Mouse (Mus musculus) myocyte (in vitro differentiated cells): ENCODE results near the gene Dhx16. TPM values are rescaled to one million over a fixed set of nuclear protein-coding genes. Genes with fewer than 3 reads are reported as not detected.

Experiments
- H3K27me3 ChIP-seq: one replicate; pipeline ENCODE4 v1.6.1; 2011; ENCODE audit not compliant: control insufficient read depth, insufficient read depth, insufficient read length
- H3K36me3 ChIP-seq: one replicate; pipeline ENCODE4 v1.6.1; 2011; ENCODE audit not compliant: control insufficient read depth, insufficient read depth
- H3K4me2 ChIP-seq: one replicate; pipeline ENCODE4 v1.6.1; 2011; ENCODE audit warnings: low read depth, control low read depth
- H3K4me3 ChIP-seq: one replicate; pipeline ENCODE4 v1.5.1; 2011; ENCODE audit warnings: mild to moderate bottlenecking, control low read depth, moderate library complexity
- H3K79me2 ChIP-seq: one replicate; pipeline ENCODE4 v1.6.1; 2011; ENCODE audit not compliant: control insufficient read depth, insufficient read depth
- H3ac ChIP-seq: one replicate; pipeline ENCODE4 v1.6.1; 2011; ENCODE audit not compliant: control insufficient read depth, insufficient read length
- CEBPB ChIP-seq: IDR thresholded peaks from 2 replicates; pipeline ENCODE4 v1.6.1; 2011; ENCODE audit warnings: mild to moderate bottlenecking, moderate library complexity; ENCODE audit not compliant: poor library complexity, insufficient read depth, severe bottlenecking
- E2F4 ChIP-seq: IDR thresholded peaks from one replicate; pipeline ENCODE4 v1.6.1; 2011; ENCODE audit warnings: mild to moderate bottlenecking, control low read depth, moderate library complexity; ENCODE audit not compliant: insufficient read depth
- MAX ChIP-seq: IDR thresholded peaks from one replicate; pipeline ENCODE4 v1.6.1; 2011; ENCODE audit warnings: low read depth, mild to moderate bottlenecking, control low read depth
- MYOD1 ChIP-seq, 3 experiments: IDR thresholded peaks; one replicate each; pipeline ENCODE4 v1.6.1; 2011; ENCODE audit warnings: control low read depth in 2 of 3, low read depth in 2 of 3, mild to moderate bottlenecking in 2 of 3, moderate library complexity in 1 of 3; ENCODE audit not compliant: insufficient read length in 2 of 3, control insufficient read depth in 1 of 3
- MYOG ChIP-seq, 3 experiments: IDR thresholded peaks; one replicate each; pipeline ENCODE4 v1.6.1; 2011; ENCODE audit warnings: control low read depth in 2 of 3, low read depth in 2 of 3, mild to moderate bottlenecking in 2 of 3; ENCODE audit not compliant: insufficient read length in 2 of 3, control insufficient read depth in 1 of 3, insufficient read depth in 1 of 3
- POLR2A ChIP-seq: IDR thresholded peaks from one replicate; pipeline ENCODE4 v1.6.1; 2011; ENCODE audit warnings: low read depth, mild to moderate bottlenecking, control low read depth, moderate library complexity; ENCODE audit not compliant: insufficient read length
- POLR2AphosphoS2 ChIP-seq: IDR thresholded peaks from one replicate; pipeline ENCODE4 v1.6.1; 2011; ENCODE audit warnings: low read depth, control low read depth; ENCODE audit not compliant: insufficient read length
- REST ChIP-seq: IDR thresholded peaks from one replicate; pipeline ENCODE4 v1.6.1; 2011; ENCODE audit warnings: mild to moderate bottlenecking, control low read depth, moderate library complexity; ENCODE audit not compliant: insufficient read depth, insufficient read length
- SRF ChIP-seq: IDR thresholded peaks from one replicate; pipeline ENCODE4 v1.6.1; 2011; ENCODE audit warnings: low read depth; ENCODE audit not compliant: control insufficient read depth, insufficient read length
- TCF12 ChIP-seq: IDR thresholded peaks from one replicate; pipeline ENCODE4 v1.6.1; 2011; ENCODE audit warnings: mild to moderate bottlenecking, control low read depth; ENCODE audit not compliant: poor library complexity, insufficient read depth, severe bottlenecking
- TCF3 ChIP-seq: IDR thresholded peaks from one replicate; pipeline ENCODE4 v1.6.1; 2011; ENCODE audit warnings: low read depth, control low read depth; ENCODE audit not compliant: insufficient read length
- USF1 ChIP-seq: IDR thresholded peaks from one replicate; pipeline ENCODE4 v1.6.1; 2011; ENCODE audit warnings: low read depth, mild to moderate bottlenecking, control low read depth, moderate library complexity
- polyA plus RNA-seq: library from polyadenylated mRNA; unstranded; fragments of >200 nt; fragmentation: generic; extraction: Trizol; gene quantifications from one replicate; pipeline ENCODE4 v1.2.1, GENCODE M21; 2012; ENCODE audit warnings: missing spikeins

Dhx16 gene
- polyA plus RNA-seq, 1 experiment = 29.4 TPM

DNA sequence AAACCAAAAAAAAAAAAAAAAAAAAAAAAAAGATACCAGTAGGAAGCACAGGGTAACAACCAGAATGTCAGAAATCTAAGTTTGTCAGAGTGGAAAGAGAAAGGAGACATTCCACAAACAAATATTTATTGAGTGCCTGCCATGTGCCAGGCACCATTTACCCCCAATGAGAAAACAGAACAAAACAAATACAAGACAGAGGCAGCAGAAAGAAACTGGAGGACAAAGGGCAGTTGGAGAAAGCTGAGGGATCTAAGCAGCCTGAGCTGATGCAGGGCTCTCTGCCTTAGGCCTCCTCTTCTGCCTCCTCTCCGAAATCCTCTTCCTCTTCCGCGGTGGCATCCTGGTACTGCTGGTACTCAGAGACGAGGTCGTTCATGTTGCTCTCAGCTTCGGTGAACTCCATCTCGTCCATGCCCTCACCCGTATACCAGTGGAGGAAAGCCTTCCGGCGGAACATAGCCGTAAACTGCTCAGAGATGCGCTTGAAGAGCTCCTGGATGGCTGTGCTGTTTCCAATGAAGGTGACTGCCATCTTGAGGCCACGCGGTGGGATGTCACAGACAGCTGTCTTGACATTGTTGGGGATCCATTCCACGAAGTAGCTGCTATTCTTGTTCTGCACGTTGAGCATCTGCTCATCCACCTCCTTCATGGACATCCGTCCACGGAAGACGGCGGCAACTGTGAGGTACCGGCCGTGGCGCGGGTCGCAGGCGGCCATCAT is 44.8 kb upstream of the Dhx16 start:
- peaks cover 44% of the 10 kb centered on the region for H3K79me2 ChIP-seq
- peak overlapping the region; percentile 96 for H3K4me3 ChIP-seq
- peaks cover 34% of the 10 kb centered on the region for H3K36me3 ChIP-seq
- H3ac ChIP-seq = peak overlapping the region; percentile 4
- TF ChIP-seq POLR2A (peak; percentile 19), REST (no peak), POLR2AphosphoS2 (peak; percentile 29), MYOG (IDR thresholded peaks at IDR 0.05; ENCODE audit: control insufficient read depth in 1 of 3, insufficient read depth in 1 of 3, insufficient read length in 2 of 3, low read depth in 2 of 3) (peak in 1 of 3 experiments; percentile 47), MYOD1 (IDR thresholded peaks at IDR 0.05; ENCODE audit: control insufficient read depth in 1 of 3, insufficient read length in 2 of 3, low read depth in 2 of 3) (peak in 1 of 3 experiments; percentile 25), TCF12 (no peak), TCF3 (no peak)
- peak overlapping the region; percentile 92 for H3K4me2 ChIP-seq
- H3K27me3 ChIP-seq = no peaks in the 10 kb centered on the region

DNA sequence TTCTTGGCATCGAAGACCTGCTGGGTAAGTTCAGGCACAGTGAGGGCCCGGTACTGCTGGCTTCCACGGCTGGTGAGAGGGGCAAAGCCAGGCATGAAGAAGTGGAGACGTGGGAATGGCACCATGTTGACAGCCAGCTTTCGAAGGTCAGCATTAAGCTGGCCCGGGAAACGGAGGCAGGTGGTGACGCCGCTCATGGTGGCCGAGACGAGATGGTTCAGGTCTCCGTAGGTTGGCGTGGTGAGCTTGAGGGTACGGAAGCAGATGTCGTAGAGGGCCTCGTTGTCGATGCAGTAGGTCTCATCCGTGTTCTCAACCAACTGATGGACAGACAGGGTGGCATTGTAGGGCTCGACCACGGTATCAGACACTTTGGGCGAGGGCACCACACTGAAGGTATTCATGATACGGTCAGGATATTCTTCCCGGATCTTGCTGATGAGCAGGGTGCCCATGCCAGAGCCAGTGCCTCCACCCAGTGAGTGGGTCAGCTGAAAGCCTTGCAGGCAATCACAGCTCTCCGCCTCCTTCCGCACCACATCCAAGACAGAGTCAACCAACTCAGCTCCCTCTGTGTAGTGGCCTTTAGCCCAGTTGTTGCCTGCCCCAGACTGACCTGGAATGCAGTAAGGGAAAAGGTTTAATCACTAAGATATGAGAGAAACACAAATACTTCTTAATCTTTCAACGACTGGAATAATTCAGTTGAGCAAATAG is 44.0 kb upstream of the Dhx16 start:
- H3K79me2 ChIP-seq = peaks cover 45% of the 10 kb centered on the region
- peak overlapping the region; percentile 96 for H3K4me3 ChIP-seq
- no peaks in the 10 kb centered on the region for H3K27me3 ChIP-seq
- peak; percentile 33 for TF ChIP-seq POLR2A
- TF ChIP-seq E2F4 = no peak
- peak; percentile 90 for TF ChIP-seq POLR2AphosphoS2
- peaks cover 34% of the 10 kb centered on the region for H3K36me3 ChIP-seq
- H3ac ChIP-seq = peak overlapping the region; percentile 4
- peak overlapping the region; percentile 92 for H3K4me2 ChIP-seq

GRCm38 (mm10) chr17:35836178-35836965 is 43.2 kb upstream of the Dhx16 start:
- TF ChIP-seq POLR2A (peak; percentile 27), CEBPB (no peak), TCF12 (no peak)
- H3K36me3 ChIP-seq = peaks cover 31% of the 10 kb centered on the region
- H3K79me2 ChIP-seq = peaks cover 47% of the 10 kb centered on the region
- H3K4me3 ChIP-seq = peak overlapping the region; percentile 96
- H3K27me3 ChIP-seq = no peaks in the 10 kb centered on the region
- H3ac ChIP-seq = peak overlapping the region; percentile 32
- peak overlapping the region; percentile 92 for H3K4me2 ChIP-seq

DNA sequence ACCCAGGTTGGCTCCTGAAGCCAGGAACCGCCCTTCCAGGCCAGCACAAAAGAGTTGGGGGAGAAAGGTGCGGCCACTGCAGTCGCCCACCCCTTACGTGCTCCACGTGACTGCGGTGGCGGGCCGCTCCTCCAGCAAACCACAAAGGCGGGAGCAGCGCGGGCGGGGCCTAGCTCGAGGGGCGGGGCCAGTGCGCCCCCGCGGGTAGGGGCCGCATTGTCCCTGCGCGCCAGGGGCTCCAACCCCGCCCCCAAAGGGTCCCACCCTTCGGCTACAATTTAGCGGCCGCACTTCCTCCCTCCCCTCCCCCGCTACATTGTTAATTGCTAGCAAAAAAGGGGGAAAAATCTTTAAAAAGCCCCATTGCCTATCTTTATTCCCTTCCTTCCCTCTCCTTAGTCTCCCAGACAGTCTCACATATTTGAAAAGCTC is 42.6 kb upstream of the Dhx16 start:
- Histone ChIP-seq H3K4me2 (peak overlapping the region; percentile 92), H3K36me3 (peaks cover 30% of the 10 kb centered on the region), H3K4me3 (peak overlapping the region; percentile 96), H3K79me2 (peaks cover 50% of the 10 kb centered on the region), H3K27me3 (no peaks in the 10 kb centered on the region), H3ac (peak overlapping the region; percentile 32)
- peak; percentile 85 for TF ChIP-seq USF1
- no peak for TF ChIP-seq TCF12
- TF ChIP-seq POLR2AphosphoS2 = peak; percentile 89
- peak in 1 of 3 experiments; percentile 20 for TF ChIP-seq MYOG (IDR thresholded peaks at IDR 0.05; ENCODE audit: control insufficient read depth in 1 of 3, insufficient read depth in 1 of 3, insufficient read length in 2 of 3, low read depth in 2 of 3)
- TF ChIP-seq E2F4 = peak; percentile 33
- no peak for TF ChIP-seq REST
- TF ChIP-seq MYOD1 (IDR thresholded peaks at IDR 0.05; ENCODE audit: control insufficient read depth in 1 of 3, insufficient read length in 2 of 3, low read depth in 2 of 3) = peak in 1 of 3 experiments; percentile 40
- TF ChIP-seq MAX = no peak
- peak; percentile 41 for TF ChIP-seq POLR2A
- TF ChIP-seq CEBPB = no peak

DNA sequence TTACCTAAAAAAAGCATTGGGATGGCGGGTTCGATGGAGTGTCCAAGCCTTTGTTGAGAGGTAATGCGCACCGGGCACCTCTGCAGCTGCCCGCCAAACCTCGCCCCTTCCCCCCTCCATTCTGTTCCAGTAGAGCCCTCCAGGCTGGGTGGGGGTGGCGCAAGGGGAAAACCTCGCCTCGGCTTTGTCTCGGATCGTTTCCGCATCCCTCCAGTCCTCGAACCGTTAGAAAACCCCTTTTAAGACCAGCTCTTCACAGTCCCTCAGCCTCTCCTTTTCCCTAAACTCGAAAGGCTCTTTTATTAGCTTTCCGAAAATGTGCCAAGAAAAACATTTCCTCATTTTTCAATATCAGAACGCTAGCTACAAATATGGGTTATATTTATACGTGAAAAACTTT is 42.1 kb upstream of the Dhx16 start:
- Histone ChIP-seq H3K27me3 (no peaks in the 10 kb centered on the region), H3K4me3 (peak overlapping the region; percentile 96), H3K79me2 (peaks cover 53% of the 10 kb centered on the region), H3K4me2 (peak overlapping the region; percentile 36), H3ac (peak overlapping the region; percentile 32), H3K36me3 (peaks cover 30% of the 10 kb centered on the region)
- peak in 1 of 3 experiments; percentile 4 for TF ChIP-seq MYOD1 (IDR thresholded peaks at IDR 0.05; ENCODE audit: control insufficient read depth in 1 of 3, insufficient read length in 2 of 3, low read depth in 2 of 3)
- no peak for TF ChIP-seq SRF
- peak; percentile 68 for TF ChIP-seq POLR2AphosphoS2
- peak; percentile 15 for TF ChIP-seq POLR2A
